13 mouse cellular contexts compared by ENCODE assay signal in the genomic region with DNA sequence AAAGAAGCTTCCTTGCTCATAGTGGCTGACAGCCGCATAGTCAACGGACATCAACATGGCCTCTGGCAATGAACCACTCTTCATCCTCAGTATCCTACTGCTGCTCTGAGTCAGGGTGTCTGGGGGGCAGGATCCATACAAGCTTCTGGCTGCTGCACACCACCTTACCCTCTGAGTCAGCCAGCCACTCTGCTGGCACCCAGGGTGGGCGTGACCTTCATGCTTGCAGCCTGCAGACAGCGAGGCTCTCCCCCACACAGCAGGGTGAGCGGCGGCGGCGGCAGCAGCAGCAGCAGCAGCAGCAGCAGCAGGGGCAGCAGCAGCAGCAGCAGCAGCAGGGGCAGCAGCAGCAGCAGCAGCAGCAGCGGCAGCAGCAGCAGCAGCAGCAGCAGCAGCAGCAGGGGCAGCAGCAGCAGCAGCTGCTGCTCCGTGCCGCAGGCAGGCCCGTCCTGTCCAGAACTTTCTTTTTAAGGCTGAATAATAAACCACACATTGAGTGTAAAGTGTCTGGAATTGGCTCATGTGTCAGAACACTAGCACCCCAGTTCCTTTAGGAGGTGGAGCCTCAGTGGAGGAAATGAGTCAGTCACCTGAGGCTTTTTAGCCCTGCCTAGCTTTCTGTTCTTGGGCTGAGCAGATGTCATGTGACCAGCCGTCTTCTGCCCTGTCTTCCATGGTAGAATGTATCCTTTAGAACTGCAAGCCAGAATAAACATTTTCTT.
DNase-seq lines count a peak whose midpoint lies in the region; ATAC-seq and TF ChIP-seq lines count a peak whose summit lies in the region.
"Had no signal": no experiment of that assay in that cellular context is flagged by ENCODE, and none has a peak within 500 bp of the region (broad histone marks: within the 10 kb centered on the region; RNA-seq: fewer than 3 reads in every experiment).

No protein-coding gene starts in this region.

- H3K27ac ChIP-seq in heart, embryonic 11.5 days (ENCODE audit: low read depth, low read length): no peak overlapping the region
- no peak overlapping the region for H3K27ac ChIP-seq in heart, adult 2 months
- H3K27ac ChIP-seq in lung, embryonic 16.5 days (ENCODE audit: low read length): no peak overlapping the region
- H3K27ac ChIP-seq: left cerebral cortex, adult 2 months had no signal

- ATAC-seq in heart, embryonic 11.5 days (replicated peaks; ENCODE audit: insufficient number of reproducible peaks, low FRiP score, low TSS enrichment): no peak
- peak; percentile 82 for ATAC-seq in lung, embryonic 16.5 days (ENCODE audit: low read depth)
- ATAC-seq: liver, postnatal 0 days had no signal

- DNase-seq in heart, adult 2 months: no peak
- DNase-seq in lung, postnatal 4 days: no peak
- DNase-seq in Muller cell, postnatal 12 days (ENCODE audit: inconsistent ontology term): peak; percentile 16
- no peak for DNase-seq in natural killer cell, adult 2 months (ENCODE audit: low spot score in 2 of 2)
- DNase-seq in thymus, postnatal 4 days: no peak
- DNase-seq: cerebellum, postnatal 14 days; kidney, adult 8-10 months; liver, postnatal 0 days had no signal

- no peak for TF ChIP-seq EP300 in heart, adult 2 months (IDR thresholded peaks at IDR 0.05; ENCODE audit: insufficient read depth, low read depth, low read length)

- TF ChIP-seq POLR2A in heart, adult 2 months (IDR thresholded peaks at IDR 0.05; ENCODE audit: insufficient read depth, low read depth, low read length): no peak

- no peak overlapping the region for H3K9ac ChIP-seq in heart, embryonic 11.5 days (ENCODE audit: low read depth, low read length)
- no peak overlapping the region for H3K9ac ChIP-seq in heart, adult 2 months (ENCODE audit: low read depth, low read length)
- peak overlapping the region; percentile 7; the same call in 1 of the 2 replicates for H3K9ac ChIP-seq in lung, embryonic 16.5 days (ENCODE audit: low read length)
- H3K9ac ChIP-seq: liver, postnatal 0 days had no signal

- no peaks in the 10 kb centered on the region for H3K79me2 ChIP-seq in heart, adult 2 months (replicated peaks; ENCODE audit: control insufficient read depth, insufficient read depth, low read length)

- H3K36me3 ChIP-seq in heart, embryonic 11.5 days (ENCODE audit: control insufficient read depth, insufficient read depth, low read length): no peaks in the 10 kb centered on the region
- no peaks in the 10 kb centered on the region for H3K36me3 ChIP-seq in heart, adult 2 months (ENCODE audit: control insufficient read depth, insufficient read depth, low read length)
- no peaks in the 10 kb centered on the region for H3K36me3 ChIP-seq in lung, embryonic 16.5 days (ENCODE audit: control insufficient read depth, insufficient read depth, low read length)

- no peaks in the 10 kb centered on the region for H3K4me1 ChIP-seq in heart, embryonic 11.5 days (ENCODE audit: control insufficient read depth, insufficient read depth, low read length)
- H3K4me1 ChIP-seq in heart, adult 2 months (ENCODE audit: control insufficient read depth, insufficient read depth, low read length): no peaks in the 10 kb centered on the region
- no peaks in the 10 kb centered on the region for H3K4me1 ChIP-seq in lung, embryonic 16.5 days (replicated peaks; ENCODE audit: control insufficient read depth, insufficient read depth, low read length)

- no peaks in the 10 kb centered on the region for H3K9me3 ChIP-seq in heart, embryonic 11.5 days (replicated peaks; ENCODE audit: control insufficient read depth, low read length)
- H3K9me3 ChIP-seq in lung, embryonic 16.5 days (ENCODE audit: control insufficient read depth, low read length): no peaks in the 10 kb centered on the region

- WGBS in heart, embryonic 11.5 days (ENCODE audit: insufficient replicate concordance): 65% methylated on average over 13 of the region's 13 CpGs
- WGBS in heart, adult 2 months: 53% methylated on average over 13 of the region's 13 CpGs
- WGBS in lung, embryonic 16.5 days: 40% methylated on average over 13 of the region's 13 CpGs

- peak overlapping the region; percentile 12 for H3K4me2 ChIP-seq in heart, embryonic 11.5 days
- peak overlapping the region; percentile 35 for H3K4me2 ChIP-seq in lung, embryonic 16.5 days (ENCODE audit: low read depth, low read length)
- H3K4me2 ChIP-seq: midbrain, embryonic 11.5 days had no signal

- TF ChIP-seq CTCF in heart, adult 2 months (IDR thresholded peaks at IDR 0.05): no peak

- no peaks in the 10 kb centered on the region for H3K27me3 ChIP-seq in heart, embryonic 11.5 days (ENCODE audit: control insufficient read depth, insufficient read depth, low read length)
- H3K27me3 ChIP-seq in heart, adult 2 months (ENCODE audit: control insufficient read depth, insufficient read depth, low read length): peaks cover 4% of the 10 kb centered on the region; the same call in 1 of the 2 replicates
- H3K27me3 ChIP-seq in lung, embryonic 16.5 days (ENCODE audit: control insufficient read depth, insufficient read depth, low read depth, low read length): no peaks in the 10 kb centered on the region

- intact Hi-C loops in heart, adult 2 months (cut with DNase I): no loop called here

- H3K4me3 ChIP-seq in heart, embryonic 11.5 days (ENCODE audit: low read depth, low read length): no peak overlapping the region
- H3K4me3 ChIP-seq in heart, adult 2 months: no peak overlapping the region
- H3K4me3 ChIP-seq in lung, embryonic 16.5 days (ENCODE audit: low read length): peak overlapping the region; percentile 33
- H3K4me3 ChIP-seq: left cerebral cortex, adult 2 months; myocyte had no signal
